Mouse (Mus musculus) liver, embryonic 13.5 days (tissue): Measurements from ENCODE around the gene Copg1. TPM values are rescaled to one million over a fixed set of nuclear protein-coding genes. Genes with fewer than 3 reads are reported as not detected.

Experiments
- ATAC-seq: fragments of 200-750 bp; cut with Nextera tagmentation; 2 replicates; pipeline ENCODE4 v1.8.0; 2017; ENCODE audit warnings: low read depth, mild to moderate bottlenecking, moderate number of reproducible peaks, moderate library complexity
- DNase-seq: peaks from one replicate; pipeline ENCODE4 v3.0.0; 2022
- H3K27ac ChIP-seq: fragments of 300-500 bp; sonication (generic); 2 replicates; pipeline ENCODE4 v1.5.1; 2015; ENCODE audit warnings: moderate library complexity, mild to moderate bottlenecking, inconsistent platforms
- H3K27me3 ChIP-seq: fragments of 300-500 bp; sonication (generic); 2 replicates; pipeline ENCODE4 v1.6.1; 2015; ENCODE audit warnings: mild to moderate bottlenecking, inconsistent platforms
- H3K36me3 ChIP-seq: fragments of 300-500 bp; sonication (generic); 2 replicates; pipeline ENCODE4 v1.6.1; 2015; ENCODE audit warnings: mild to moderate bottlenecking, inconsistent platforms
- H3K4me1 ChIP-seq: fragments of 300-500 bp; sonication (generic); replicated peaks from 2 replicates; pipeline ENCODE4 v1.6.1; 2015; ENCODE audit warnings: inconsistent platforms
- H3K4me2 ChIP-seq: fragments of 300-500 bp; sonication (generic); 2 replicates; pipeline ENCODE4 v1.6.1; 2015; ENCODE audit warnings: inconsistent platforms, mild to moderate bottlenecking, moderate library complexity
- H3K4me3 ChIP-seq: fragments of 300-500 bp; sonication (generic); replicated peaks from 2 replicates; pipeline ENCODE4 v1.5.1; 2015; ENCODE audit warnings: mild to moderate bottlenecking, inconsistent platforms
- H3K9ac ChIP-seq: fragments of 300-500 bp; sonication (generic); 2 replicates; pipeline ENCODE4 v1.6.1; 2015; ENCODE audit warnings: mild to moderate bottlenecking, inconsistent platforms
- H3K9me3 ChIP-seq: fragments of 300-500 bp; sonication (generic); replicated peaks from 2 replicates; pipeline ENCODE4 v1.6.1; 2016; ENCODE audit warnings: inconsistent platforms
- WGBS: fragments of 180-500 bp; shearing (Covaris S2); methylation state at CpG from one replicate; pipeline ENCODE4 v1.1.7; 2015; ENCODE audit not compliant: insufficient replicate concordance; 5-methylcytosine and 5-hydroxymethylcytosine counted together
- polyA plus RNA-seq: library from polyadenylated mRNA; unstranded; fragments of >200 nt; fragmentation: Nextera tagmentation; extraction: Ambion mirVana; gene quantifications from 2 replicates; pipeline ENCODE4 v1.2.1, GENCODE M21; 2015

Copg1 gene
- 56.9 and 66.9 TPM in 2 replicates for polyA plus RNA-seq

- DNase-seq, result peak; percentile 100
- Histone ChIP-seq H3K4me2 (peak within 1 kb of the TSS; percentile 88), H3K9me3 (no peaks in the 10 kb centered on the region), H3K27ac (peak within 1 kb of the TSS; percentile 82), H3K9ac (peak within 1 kb of the TSS; percentile 92), H3K4me3 (peak within 1 kb of the TSS; percentile 87), H3K27me3 (no peaks in the 10 kb centered on the region), H3K4me1 (peaks cover 27% of the 10 kb centered on the region), H3K36me3 (peaks cover 41% of the 10 kb centered on the region)
- WGBS, result under 1% methylated on average over 31 of the region's 31 CpGs
- ATAC-seq, result peak; percentile 95
Observed at GRCm38 (mm10) chr6:87887594-87888233, at the start of gene Copg1. TSS of gene Copg1 (plus strand) at chr6:87887814.

GRCm38 (mm10) chr6:87838551-87839197 lies 48.9 kb upstream of the Copg1 start, which contains the start of gene Isy1:
TSS of gene Isy1 (minus strand) at chr6:87838798.
- Histone ChIP-seq H3K27me3 (no peaks in the 10 kb centered on the region), H3K27ac (peak within 1 kb of the TSS; percentile 99), H3K4me1 (peaks cover 43% of the 10 kb centered on the region), H3K4me3 (peak within 1 kb of the TSS; percentile 79), H3K4me2 (peak within 1 kb of the TSS; percentile 79), H3K9ac (peak within 1 kb of the TSS; percentile 90), H3K36me3 (peaks cover 47% of the 10 kb centered on the region), H3K9me3 (no peaks in the 10 kb centered on the region)
- DNase-seq (peak; percentile 93), ATAC-seq (peak; percentile 95)
- WGBS, result under 1% methylated on average over 46 of the region's 46 CpGs

- Histone ChIP-seq H3K4me3 (peak overlapping the region; percentile 79), H3K4me2 (peak overlapping the region; percentile 79), H3K27ac (peak overlapping the region; percentile 99), H3K9ac (peak overlapping the region; percentile 90), H3K36me3 (peaks cover 49% of the 10 kb centered on the region), H3K27me3 (no peaks in the 10 kb centered on the region), H3K4me1 (peaks cover 43% of the 10 kb centered on the region), H3K9me3 (no peaks in the 10 kb centered on the region)
- DNase-seq (no peak), ATAC-seq (no peak)
- 45% methylated on average over 11 of the region's 11 CpGs for WGBS
Observed at GRCm38 (mm10) chr6:87839797-87840341, 47.7 kb upstream of the Copg1 start.

GRCm38 (mm10) chr6:87841635-87842034 lies 46.0 kb upstream of the Copg1 start:
- Histone ChIP-seq H3K27me3 (no peaks in the 10 kb centered on the region), H3K4me1 (peaks cover 50% of the 10 kb centered on the region), H3K4me3 (no peak overlapping the region), H3K4me2 (no peak overlapping the region), H3K36me3 (peaks cover 53% of the 10 kb centered on the region), H3K9me3 (no peaks in the 10 kb centered on the region), H3K9ac (no peak overlapping the region), H3K27ac (no peak overlapping the region; the same call in 1 of the 2 replicates)
- DNase-seq, result no peak
- 69% methylated on average over 8 of the region's 8 CpGs for WGBS
- no peak for ATAC-seq

GRCm38 (mm10) chr6:87842254-87842653 lies 45.4 kb upstream of the Copg1 start:
- Histone ChIP-seq H3K9me3 (no peaks in the 10 kb centered on the region), H3K36me3 (peaks cover 56% of the 10 kb centered on the region), H3K27ac (no peak overlapping the region), H3K9ac (no peak overlapping the region), H3K4me1 (peaks cover 50% of the 10 kb centered on the region), H3K4me3 (no peak overlapping the region), H3K4me2 (no peak overlapping the region), H3K27me3 (no peaks in the 10 kb centered on the region)
- ATAC-seq, result no peak
- WGBS, result 16% methylated on average over 1 of the region's 1 CpGs
- no peak for DNase-seq

- no peak overlapping the region for H3K4me3 ChIP-seq
- DNase-seq (no peak), ATAC-seq (no peak)
- H3K9ac ChIP-seq, result no peak overlapping the region
- H3K4me2 ChIP-seq, result no peak overlapping the region
- no peak overlapping the region; the same call in 1 of the 2 replicates for H3K27ac ChIP-seq
- peaks cover 45% of the 10 kb centered on the region for H3K4me1 ChIP-seq
- no peaks in the 10 kb centered on the region for H3K9me3 ChIP-seq
- H3K36me3 ChIP-seq, result peaks cover 73% of the 10 kb centered on the region
- 87% methylated on average over 13 of the region's 13 CpGs for WGBS
- H3K27me3 ChIP-seq, result no peaks in the 10 kb centered on the region
Observed at GRCm38 (mm10) chr6:87845031-87845695, 42.5 kb upstream of the Copg1 start.

GRCm38 (mm10) chr6:87846813-87847212 lies 40.8 kb upstream of the Copg1 start:
- ATAC-seq, result no peak
- Histone ChIP-seq H3K4me3 (peak overlapping the region; percentile 98; the same call in 1 of the 2 replicates), H3K9me3 (no peaks in the 10 kb centered on the region), H3K27ac (no peak overlapping the region), H3K36me3 (peaks cover 69% of the 10 kb centered on the region), H3K9ac (peak overlapping the region; percentile 50), H3K4me2 (peak overlapping the region; percentile 74), H3K27me3 (no peaks in the 10 kb centered on the region), H3K4me1 (peaks cover 42% of the 10 kb centered on the region)
- WGBS, result 61% methylated on average over 1 of the region's 1 CpGs
- DNase-seq, result no peak

- no peaks in the 10 kb centered on the region for H3K9me3 ChIP-seq
- no peaks in the 10 kb centered on the region for H3K27me3 ChIP-seq
- H3K4me2 ChIP-seq, result peak overlapping the region; percentile 92
- H3K27ac ChIP-seq, result peak overlapping the region; percentile 94
- DNase-seq (no peak), ATAC-seq (no peak)
- peak overlapping the region; percentile 100 for H3K9ac ChIP-seq
- under 1% methylated on average over 8 of the region's 8 CpGs for WGBS
- H3K4me1 ChIP-seq, result peaks cover 60% of the 10 kb centered on the region
- H3K4me3 ChIP-seq, result peak overlapping the region; percentile 98
- peaks cover 41% of the 10 kb centered on the region for H3K36me3 ChIP-seq
Observed at GRCm38 (mm10) chr6:87849780-87850154, 37.8 kb upstream of the Copg1 start.

GRCm38 (mm10) chr6:87850155-87850899 lies 37.3 kb upstream of the Copg1 start:
- WGBS, result under 1% methylated on average over 73 of the region's 73 CpGs
- DNase-seq, result peak; percentile 45

GRCm38 (mm10) chr6:87850900-87851614 lies 36.6 kb upstream of the Copg1 start, which contains the start of gene Cnbp:
TSS of gene Cnbp (minus strand) at chr6:87851106.
- peak within 1 kb of the TSS; percentile 98 for H3K4me3 ChIP-seq
- peaks cover 58% of the 10 kb centered on the region for H3K4me1 ChIP-seq
- peak within 1 kb of the TSS; percentile 95 for H3K27ac ChIP-seq
- DNase-seq (peak; percentile 96), ATAC-seq (peak; percentile 93)
- H3K4me2 ChIP-seq, result peak within 1 kb of the TSS; percentile 92
- peak within 1 kb of the TSS; percentile 100 for H3K9ac ChIP-seq
- H3K27me3 ChIP-seq, result no peaks in the 10 kb centered on the region
- under 1% methylated on average over 55 of the region's 55 CpGs for WGBS
- H3K9me3 ChIP-seq, result no peaks in the 10 kb centered on the region
- peaks cover 28% of the 10 kb centered on the region for H3K36me3 ChIP-seq

More at GRCm38 (mm10) chr6:87850155-87850899, 37.3 kb upstream of the Copg1 start:
- Histone ChIP-seq H3K4me3 (peak overlapping the region; percentile 98), H3K4me1 (peaks cover 60% of the 10 kb centered on the region), H3K36me3 (peaks cover 35% of the 10 kb centered on the region), H3K9ac (peak overlapping the region; percentile 100), H3K27me3 (no peaks in the 10 kb centered on the region), H3K4me2 (peak overlapping the region; percentile 92), H3K27ac (peak overlapping the region; percentile 94), H3K9me3 (no peaks in the 10 kb centered on the region)
- peak; percentile 75 for ATAC-seq
